Mouse (Mus musculus) ES-Bruce4 (cell line): ENCODE data around the gene Lrrk1.

Experiments
- CTCF ChIP-seq: IDR thresholded peaks from one replicate; pipeline ENCODE4 v1.8.1; 2011; ENCODE audit warnings: low read depth, low read length
- EP300 ChIP-seq: IDR thresholded peaks from 2 replicates; pipeline ENCODE4 v1.6.1; 2011; ENCODE audit warnings: low read depth, low read length; ENCODE audit not compliant: insufficient read depth
- POLR2A ChIP-seq: IDR thresholded peaks from one replicate; pipeline ENCODE4 v1.8.1; 2011; ENCODE audit warnings: low read length; ENCODE audit not compliant: insufficient read depth

GRCm38 (mm10) chr7:66253975-66254651 lies 134.0 kb downstream of the Lrrk1 start:
- TF ChIP-seq CTCF (no peak), EP300 (no peak), POLR2A (no peak)
